Mouse (Mus musculus) layer of hippocampus, adult 18-20 months (tissue): Measurements from ENCODE around the gene Pigx. TPM values are rescaled to one million over a fixed set of nuclear protein-coding genes. Genes with fewer than 3 reads are reported as not detected.
A peak's percentile ranks its signal among the peaks of the same experiment; 100 is the strongest.

Source experiments
- DNase-seq, 2 experiments: peaks; one replicate each; pipeline ENCODE4 v3.0.0; 2022; ENCODE audit warnings: low spot score in 2 of 2
- long read RNA-seq: library from polyadenylated mRNA; stranded (forward); transcript quantifications from one replicate; pipeline ENCODE4 v2.0.0, GENCODE M21; 2021
- total RNA-seq, 2 experiments: library from RNA; stranded (reverse); gene quantifications; 2 replicates each; pipeline ENCODE4 v1.2.3; 2021

The Pigx gene
- 10 to 100 TPM; 23.4 to 25.2 TPM for total RNA-seq
- long read RNA-seq, transcript Pigx-201 (6 exons, 993 nt) = major isoform, 10 of 19 reads
- long read RNA-seq, partial matches to known transcripts = 0 of 19 reads
- long read RNA-seq, other reads (novel, unspliced or antisense) = 4 of 19 reads

- DNase-seq = peak; percentile 84 to 91
Observed at GRCm38 (mm10) chr16:32099638-32100150, at the start of gene Pigx, which contains the start of gene Cep19. Gene Pigx (minus strand): TSS chr16:32099740. Gene Cep19 (plus strand): TSS chr16:32099800.

- no peak for DNase-seq
Observed at GRCm38 (mm10) chr16:32147589-32148207, 48.2 kb upstream of the Pigx start.

GRCm38 (mm10) chr16:32144592-32144991 lies 45.1 kb upstream of the Pigx start:
- no peak for DNase-seq

DNA sequence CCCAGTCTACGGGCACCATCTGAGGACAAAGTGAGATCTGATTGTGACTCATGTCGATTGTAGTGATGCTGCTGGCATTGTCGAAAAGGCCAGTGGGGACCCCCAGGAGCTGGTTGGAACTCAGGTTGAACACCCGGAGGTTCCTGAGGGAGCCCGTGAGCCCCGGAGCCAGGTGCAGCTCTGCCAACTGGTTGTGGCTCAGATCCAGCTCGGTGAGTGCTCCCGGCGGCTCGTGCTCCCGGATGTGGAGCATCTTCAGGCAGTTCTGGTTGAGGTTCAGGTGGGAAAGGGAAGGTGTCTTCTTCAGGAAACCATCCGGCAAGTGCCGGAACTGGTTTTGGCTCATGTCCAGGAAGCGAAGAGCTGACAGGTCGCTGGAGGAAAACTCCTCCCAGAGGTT lies 44.2 kb upstream of the Pigx start:
- no peak for DNase-seq

DNA sequence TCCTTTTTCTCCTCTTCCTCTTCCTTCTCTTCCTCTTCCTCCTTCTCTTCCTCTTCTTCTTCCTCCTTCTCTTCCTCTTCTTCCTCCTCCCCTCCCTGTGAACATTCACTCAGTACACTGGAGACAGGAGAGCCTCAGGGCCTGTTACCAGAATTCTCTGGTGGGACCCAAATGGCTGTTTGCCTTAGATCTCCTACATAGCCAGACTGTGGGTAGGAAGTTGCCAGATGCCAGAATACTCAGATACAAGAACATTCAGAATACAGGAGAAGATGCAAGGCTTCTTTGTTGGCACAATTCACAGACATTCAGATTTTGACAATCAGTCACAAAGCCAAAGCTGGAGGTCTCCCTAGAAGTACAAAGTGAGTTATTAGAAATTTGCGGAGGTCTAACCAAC lies 39.4 kb upstream of the Pigx start:
- DNase-seq = peak; percentile 68 to 85

DNA sequence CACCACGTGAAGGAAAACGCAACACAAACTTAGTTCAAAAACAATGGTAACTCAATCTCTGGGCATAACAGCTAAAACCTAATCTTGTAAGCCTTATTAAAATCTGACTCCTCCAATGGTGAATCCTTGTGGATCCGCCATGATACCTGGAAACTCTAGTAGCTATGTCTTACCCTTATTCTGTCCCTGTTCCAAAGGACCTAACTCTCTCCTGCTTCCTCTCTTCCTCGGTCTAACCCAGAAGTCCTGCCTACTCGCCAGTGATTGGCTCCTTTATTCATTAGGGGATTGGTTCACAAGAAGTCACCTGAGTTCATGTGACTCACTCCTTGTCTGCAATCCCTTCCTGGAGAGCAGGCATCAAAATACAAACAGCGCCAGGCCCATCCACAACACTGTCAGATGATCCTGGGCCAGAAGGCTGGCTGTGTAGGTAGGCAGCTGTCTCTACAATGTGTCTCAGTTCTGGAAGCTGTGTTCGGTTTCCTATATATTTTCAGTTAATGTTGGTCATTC lies 36.4 kb upstream of the Pigx start:
- no peak for DNase-seq

DNA sequence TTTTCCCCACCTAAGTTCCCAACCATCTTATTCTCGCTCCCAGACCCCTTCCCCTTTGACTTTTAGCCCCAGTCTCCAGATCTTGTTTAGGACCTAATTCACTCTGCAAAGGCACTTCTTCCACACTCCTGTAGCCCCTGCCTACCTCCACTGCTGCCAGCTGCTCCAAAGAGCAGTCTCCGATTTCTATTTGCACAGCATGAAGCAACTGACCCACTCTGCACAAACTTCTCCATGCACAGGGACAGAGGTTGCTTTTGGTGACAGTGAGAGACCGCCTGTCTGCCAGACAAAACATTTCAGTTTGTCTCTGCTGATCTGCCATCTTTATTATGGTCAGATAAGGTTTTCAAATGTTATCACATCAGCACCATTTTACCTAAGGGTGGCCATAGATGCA lies 33.6 kb upstream of the Pigx start:
- no peak for DNase-seq

GRCm38 (mm10) chr16:32130190-32130826 lies 30.8 kb upstream of the Pigx start:
- no peak for DNase-seq

- no peak for DNase-seq
Observed at GRCm38 (mm10) chr16:32129449-32130189, 30.1 kb upstream of the Pigx start.

DNA sequence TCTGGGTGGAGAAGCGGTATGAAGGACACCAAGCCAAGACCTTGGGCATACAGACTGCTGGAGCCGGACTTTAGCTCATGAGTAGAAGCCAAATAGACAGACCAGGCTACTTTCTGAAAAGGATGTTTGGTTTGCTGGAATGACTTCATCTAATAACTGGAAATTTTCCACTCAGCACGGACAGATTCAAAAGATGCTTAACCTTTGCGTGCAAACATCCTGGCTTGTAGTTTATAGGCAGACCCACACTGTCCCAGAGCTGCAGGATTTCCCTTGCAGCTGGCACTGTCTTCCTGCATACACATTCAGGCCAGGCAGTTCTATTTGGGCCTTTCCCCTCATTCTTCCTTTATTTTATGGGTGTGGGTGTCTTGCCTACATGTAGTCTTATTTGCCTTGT lies 27.5 kb upstream of the Pigx start:
- DNase-seq = no peak

DNA sequence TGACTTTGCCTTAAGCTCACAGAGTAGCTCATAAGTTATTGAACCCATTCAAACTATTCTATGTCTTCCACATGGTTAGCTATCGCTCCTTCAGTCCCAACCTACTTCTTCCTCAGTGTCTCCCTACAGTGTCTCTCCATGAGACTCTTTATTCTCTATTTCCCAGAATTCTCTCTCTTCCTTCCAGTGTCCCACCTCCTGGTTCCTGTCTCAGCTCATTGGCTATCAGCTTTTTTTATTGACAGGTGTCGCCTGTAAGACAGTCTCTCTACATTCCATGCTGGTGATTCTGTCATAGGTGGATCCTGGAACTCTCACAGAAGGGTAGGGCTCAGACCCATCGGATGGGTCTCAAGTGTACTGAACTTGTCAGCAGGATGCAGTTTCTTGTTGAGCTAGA lies 25.8 kb upstream of the Pigx start:
- no peak for DNase-seq

DNA sequence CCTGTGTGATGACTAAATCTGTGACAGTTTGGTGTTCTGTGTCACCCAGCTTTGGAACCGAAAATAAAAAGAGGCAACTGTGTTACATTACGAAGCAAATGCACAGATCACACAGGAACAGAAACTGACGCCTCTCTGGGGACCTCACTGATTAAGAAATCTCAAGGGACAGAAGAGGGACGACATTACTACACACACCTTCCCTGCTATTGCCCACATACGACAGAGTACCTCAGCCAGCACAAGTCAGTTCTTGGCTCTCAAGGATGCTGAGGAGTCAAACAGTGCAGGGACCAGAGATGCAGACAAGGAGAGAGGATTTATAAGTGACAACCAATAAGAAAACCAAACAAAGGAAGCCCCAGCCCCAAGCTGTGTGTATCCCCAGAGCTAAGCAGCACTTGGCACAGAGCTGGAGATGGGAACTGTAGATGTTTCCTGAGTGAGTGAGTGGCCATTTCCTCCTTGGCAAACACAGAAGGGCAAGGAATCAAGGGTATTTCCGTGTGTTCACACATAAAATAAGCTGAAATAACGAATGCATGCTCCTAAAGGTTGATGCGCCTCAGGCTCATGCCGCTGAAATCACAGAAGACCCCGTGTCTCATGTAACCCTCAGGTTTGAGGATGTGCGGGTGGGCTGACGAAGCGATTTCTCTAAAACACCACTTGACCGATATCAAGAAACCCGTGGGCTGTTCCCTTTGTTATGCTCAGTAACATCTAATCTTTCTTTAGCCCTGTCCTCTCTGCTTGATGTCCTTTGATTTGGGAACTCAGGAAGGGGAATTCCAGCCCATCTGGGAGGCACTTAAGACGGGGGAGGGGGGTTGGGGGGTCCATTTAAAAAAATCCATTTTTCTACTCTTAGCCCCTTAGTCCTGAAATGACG lies 25.1 kb upstream of the Pigx start:
- no peak for DNase-seq

DNA sequence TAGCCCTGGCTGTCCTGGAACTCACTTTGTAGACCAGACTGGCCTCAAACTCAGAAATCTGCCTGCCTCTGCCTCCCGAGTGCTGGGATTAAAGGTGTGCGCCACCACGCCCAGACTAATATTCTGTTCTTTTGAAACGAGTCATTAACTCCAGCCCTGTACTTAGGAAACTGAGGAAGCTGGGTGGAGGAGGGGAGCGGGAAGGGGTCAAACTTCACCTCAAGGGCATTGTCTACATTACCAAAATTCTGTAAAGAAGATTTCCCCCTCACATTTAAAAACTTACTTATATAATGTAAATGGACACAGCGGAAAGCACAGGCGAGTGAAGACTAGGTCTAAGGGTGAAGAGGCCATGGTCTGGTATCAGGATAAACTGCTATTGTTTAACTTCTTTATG lies 24.5 kb upstream of the Pigx start:
- no peak for DNase-seq

DNA sequence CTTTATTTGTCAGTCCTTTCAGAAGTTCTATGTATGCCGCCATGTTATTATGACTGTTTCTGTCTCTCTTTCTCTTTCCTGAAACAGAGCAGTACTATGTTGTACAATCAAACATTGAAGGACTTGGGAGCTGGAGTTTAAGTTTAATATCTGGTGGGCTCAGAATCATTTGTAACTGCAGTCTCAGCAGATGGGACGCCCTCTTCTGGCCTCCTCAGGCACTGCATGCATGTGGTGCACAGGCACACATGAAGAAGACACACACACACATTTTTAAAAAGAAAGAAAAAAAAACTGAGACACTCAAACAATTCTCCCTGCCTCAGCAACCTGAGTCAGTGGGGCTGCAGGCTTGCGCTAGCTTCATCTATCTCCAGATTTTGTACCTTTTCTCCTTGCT lies 20.9 kb upstream of the Pigx start:
- no peak for DNase-seq

DNA sequence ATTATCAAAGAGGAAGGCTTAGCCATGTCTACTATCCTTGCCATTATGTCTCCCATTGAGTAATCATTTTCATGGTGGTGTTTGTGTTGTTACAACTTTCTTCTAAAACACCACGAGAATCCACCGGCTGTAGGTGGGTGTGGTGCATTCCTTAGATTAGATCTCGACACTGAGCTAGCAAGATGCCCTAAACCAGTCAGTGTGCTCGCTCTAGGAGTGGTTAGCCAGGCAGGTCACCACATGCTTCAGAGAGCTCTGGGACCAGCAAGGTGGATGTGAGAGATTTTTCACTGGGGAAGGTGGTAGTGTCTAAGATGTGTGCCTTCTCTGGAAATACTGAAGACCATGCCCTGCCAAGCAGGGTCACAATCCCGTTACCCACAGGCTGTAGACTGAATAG lies 16.6 kb upstream of the Pigx start:
- DNase-seq = no peak

DNA sequence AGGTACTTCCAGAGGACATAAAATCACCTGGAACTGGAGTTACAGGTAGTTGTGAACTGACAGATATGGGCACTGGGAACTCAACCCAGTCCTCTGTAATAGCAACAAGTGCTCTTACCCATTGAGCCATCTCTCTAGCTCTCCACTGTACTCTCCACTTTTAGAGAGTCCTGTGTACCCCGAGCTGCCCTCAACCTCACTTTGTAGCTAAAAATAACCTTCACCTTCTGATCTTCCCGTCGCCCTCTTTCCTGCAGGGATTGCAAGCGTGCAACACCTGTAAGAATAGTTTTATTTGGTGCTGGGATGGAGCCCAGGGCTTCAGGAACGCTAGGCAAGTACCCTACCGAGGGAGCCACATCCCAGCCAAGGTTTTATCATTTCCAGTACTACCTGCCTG lies 16.2 kb upstream of the Pigx start:
- no peak for DNase-seq

DNA sequence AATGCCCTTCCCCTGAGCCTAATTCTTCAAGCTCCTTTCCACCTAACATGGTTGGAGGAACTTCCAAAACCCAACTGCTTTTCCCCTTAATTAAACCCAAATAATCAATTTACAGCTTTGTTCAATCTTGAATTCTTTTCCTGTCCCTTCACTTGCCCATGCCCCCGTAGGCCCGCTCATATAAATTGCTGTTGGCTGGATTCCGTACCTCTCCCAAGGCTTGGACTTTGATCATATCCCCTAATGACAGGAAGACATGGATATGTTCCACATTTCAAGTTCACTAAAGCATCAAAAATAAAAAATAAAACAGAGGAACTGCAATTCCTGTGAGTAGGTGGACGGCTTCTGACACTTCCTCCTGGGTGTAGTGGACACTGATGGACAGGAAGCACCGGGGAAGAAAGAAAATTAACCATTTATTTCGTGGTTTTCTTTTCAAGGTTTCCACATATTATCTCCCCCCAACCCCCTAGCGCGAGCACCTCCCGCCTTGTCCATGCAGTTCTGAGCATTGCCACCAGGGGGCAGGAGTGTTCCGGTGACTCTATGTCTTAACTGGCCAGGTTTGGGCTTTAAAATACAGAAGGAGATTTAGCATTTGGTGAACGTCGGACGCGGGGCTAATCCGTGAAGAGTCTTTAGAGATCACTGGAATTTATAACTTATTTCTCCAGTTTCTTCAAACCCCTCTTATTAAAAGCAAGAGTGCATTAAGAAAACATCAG lies 15.6 kb upstream of the Pigx start:
- DNase-seq = peak; percentile 45 to 88

GRCm38 (mm10) chr16:32114406-32114805 lies 14.9 kb upstream of the Pigx start:
- no peak for DNase-seq

DNA sequence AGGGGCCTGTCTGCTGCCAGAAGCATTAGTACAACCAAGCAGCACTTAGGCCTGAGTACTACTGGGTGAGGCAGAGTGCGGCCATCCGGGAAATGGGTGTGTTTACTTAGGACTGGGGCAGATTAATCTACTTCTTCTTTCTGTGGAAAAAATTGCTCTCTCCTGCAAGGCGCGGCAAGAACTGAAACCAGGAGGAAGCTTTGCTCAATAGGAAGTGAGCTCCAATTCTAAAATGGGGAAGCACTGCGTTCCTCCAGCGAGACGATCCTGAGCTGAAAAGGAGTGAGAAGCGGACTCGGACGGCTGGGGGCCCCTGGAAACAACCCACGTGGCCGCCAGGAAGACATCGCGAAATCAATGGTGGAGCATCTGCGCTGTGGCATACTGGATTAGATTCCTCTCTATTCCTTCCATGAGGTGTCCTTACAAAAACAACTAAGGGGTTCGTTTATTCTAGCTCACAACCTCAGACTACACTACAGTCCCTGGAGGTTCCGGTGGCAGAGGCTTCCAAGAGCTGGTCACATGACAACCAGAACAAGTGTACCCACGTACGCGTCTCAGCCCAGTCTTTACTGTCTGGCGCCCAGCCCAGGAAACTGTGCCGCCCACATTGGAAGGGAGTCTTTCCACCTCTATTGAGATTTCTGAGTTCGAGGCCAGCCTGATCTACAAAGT lies 14.1 kb upstream of the Pigx start:
- peak; percentile 35 to 60 for DNase-seq
